Mouse (Mus musculus) midbrain, embryonic 15.5 days (tissue): ENCODE measurements at regions not wholly inside any gene's neighbourhood (a gene's known extent, or its start where the extent isn't known, plus 50 kb on each side); places are given as distances from the start of the nearest gene placed in this dataset.
"Not testable (repeated sequence)": the region's sequence is repeated elsewhere in the genome, so short reads cannot be mapped to it uniquely, and the experiment has no call there.

Experiments
- ATAC-seq: fragments of 200-750 bp; cut with Nextera tagmentation; replicated peaks from 2 replicates; pipeline ENCODE4 v1.8.0; 2017; ENCODE audit warnings: moderate TSS enrichment
- H3K27ac ChIP-seq: fragments of 300-500 bp; sonication (generic); 2 replicates; pipeline ENCODE4 v1.5.1; 2015; ENCODE audit warnings: mild to moderate bottlenecking, inconsistent platforms
- H3K27me3 ChIP-seq: fragments of 300-500 bp; sonication (generic); replicated peaks from 2 replicates; pipeline ENCODE4 v1.6.1; 2015; ENCODE audit warnings: inconsistent platforms
- H3K36me3 ChIP-seq: fragments of 300-500 bp; sonication (generic); replicated peaks from 2 replicates; pipeline ENCODE4 v1.6.1; 2015; ENCODE audit warnings: inconsistent platforms
- H3K4me1 ChIP-seq: fragments of 300-500 bp; sonication (generic); 2 replicates; pipeline ENCODE4 v1.6.1; 2015; ENCODE audit warnings: inconsistent platforms
- H3K4me2 ChIP-seq: fragments of 300-500 bp; sonication (generic); 2 replicates; pipeline ENCODE4 v1.6.1; 2015; ENCODE audit warnings: inconsistent platforms, mild to moderate bottlenecking, moderate library complexity
- H3K4me3 ChIP-seq: fragments of 300-500 bp; sonication (generic); 2 replicates; pipeline ENCODE4 v1.5.1; 2015; ENCODE audit warnings: mild to moderate bottlenecking, inconsistent platforms
- H3K9ac ChIP-seq: fragments of 300-500 bp; sonication (generic); 2 replicates; pipeline ENCODE4 v1.6.1; 2015; ENCODE audit warnings: mild to moderate bottlenecking, inconsistent platforms
- H3K9me3 ChIP-seq: fragments of 300-500 bp; sonication (generic); 2 replicates; pipeline ENCODE4 v1.6.1; 2016; ENCODE audit warnings: inconsistent platforms
- WGBS: fragments of 180-500 bp; shearing (Covaris S2); methylation state at CpG from one replicate; pipeline ENCODE4 v1.1.7; 2015; ENCODE audit warnings: mixed read lengths; 5-methylcytosine and 5-hydroxymethylcytosine counted together

- H3K4me1 ChIP-seq, result no peaks in the 10 kb centered on the region
- H3K9me3 ChIP-seq, result no peaks in the 10 kb centered on the region
- no peaks in the 10 kb centered on the region for H3K27me3 ChIP-seq
- no peak overlapping the region for H3K4me2 ChIP-seq
- no peaks in the 10 kb centered on the region for H3K36me3 ChIP-seq
- no peak overlapping the region for H3K9ac ChIP-seq
- no peak overlapping the region for H3K27ac ChIP-seq
- no peak for ATAC-seq
- H3K4me3 ChIP-seq, result no peak overlapping the region
These were observed 1442.4 kb upstream of the Tacstd2 start for GRCm38 (mm10) chr6:68977959-68978358.

- H3K9ac ChIP-seq, result no peak overlapping the region
- H3K36me3 ChIP-seq, result no peaks in the 10 kb centered on the region
- no peak overlapping the region for H3K4me3 ChIP-seq
- H3K9me3 ChIP-seq, result no peaks in the 10 kb centered on the region
- H3K27ac ChIP-seq, result no peak overlapping the region
- no peaks in the 10 kb centered on the region for H3K27me3 ChIP-seq
- no peaks in the 10 kb centered on the region for H3K4me1 ChIP-seq
- no peak for ATAC-seq
- no peak overlapping the region for H3K4me2 ChIP-seq
These were observed 1428.4 kb upstream of the Tacstd2 start for GRCm38 (mm10) chr6:68964012-68964411.

GRCm38 (mm10) chr6:68938104-68938503, 1402.5 kb upstream of the Tacstd2 start:
- H3K27me3 ChIP-seq, ATAC-seq, H3K4me3 ChIP-seq, H3K9me3 ChIP-seq, H3K9ac ChIP-seq, H3K4me2 ChIP-seq, H3K27ac ChIP-seq, H3K4me1 ChIP-seq, H3K36me3 ChIP-seq: not testable (repeated sequence)

GRCm38 (mm10) chr6:68931860-68932259, 1396.3 kb upstream of the Tacstd2 start:
- H3K9me3 ChIP-seq, H3K4me1 ChIP-seq, H3K4me3 ChIP-seq, H3K27ac ChIP-seq, H3K9ac ChIP-seq, H3K4me2 ChIP-seq, H3K36me3 ChIP-seq, H3K27me3 ChIP-seq, ATAC-seq: not testable (repeated sequence)

- Histone ChIP-seq H3K9ac (no peak overlapping the region), H3K4me1 (no peaks in the 10 kb centered on the region), H3K9me3 (no peaks in the 10 kb centered on the region), H3K27ac (no peak overlapping the region), H3K4me3 (no peak overlapping the region), H3K4me2 (no peak overlapping the region), H3K36me3 (no peaks in the 10 kb centered on the region), H3K27me3 (no peaks in the 10 kb centered on the region)
- ATAC-seq, result no peak
These were observed 1379.9 kb upstream of the Tacstd2 start for GRCm38 (mm10) chr6:68915536-68915935.

- WGBS, result 94% methylated on average over 1 of the region's 1 CpGs
- no peaks in the 10 kb centered on the region for H3K27me3 ChIP-seq
- H3K27ac ChIP-seq, result no peak overlapping the region
- H3K9me3 ChIP-seq, result no peaks in the 10 kb centered on the region
- no peak overlapping the region for H3K4me3 ChIP-seq
- H3K4me2 ChIP-seq, result no peak overlapping the region
- no peaks in the 10 kb centered on the region for H3K4me1 ChIP-seq
- no peak overlapping the region for H3K9ac ChIP-seq
- no peak for ATAC-seq
- no peaks in the 10 kb centered on the region for H3K36me3 ChIP-seq
These were observed 1348.5 kb upstream of the Tacstd2 start for GRCm38 (mm10) chr6:68884130-68884529.

GRCm38 (mm10) chr6:68852761-68853160, 1317.2 kb upstream of the Tacstd2 start:
- H3K4me3 ChIP-seq, H3K4me1 ChIP-seq, H3K4me2 ChIP-seq, H3K27me3 ChIP-seq, H3K9ac ChIP-seq, ATAC-seq, H3K9me3 ChIP-seq, H3K36me3 ChIP-seq, H3K27ac ChIP-seq: not testable (repeated sequence)

GRCm38 (mm10) chr6:68852286-68852685, 1316.7 kb upstream of the Tacstd2 start:
- no peak for ATAC-seq

GRCm38 (mm10) chr6:68835186-68835585, 1299.6 kb upstream of the Tacstd2 start:
- Histone ChIP-seq H3K4me3 (no peak overlapping the region), H3K9me3 (no peaks in the 10 kb centered on the region), H3K4me1 (no peaks in the 10 kb centered on the region), H3K4me2 (no peak overlapping the region), H3K9ac (no peak overlapping the region), H3K27ac (no peak overlapping the region), H3K36me3 (no peaks in the 10 kb centered on the region), H3K27me3 (no peaks in the 10 kb centered on the region)
- no peak for ATAC-seq
- WGBS, result 64% methylated on average over 1 of the region's 1 CpGs

More at GRCm38 (mm10) chr6:68852286-68852685, 1316.7 kb upstream of the Tacstd2 start:
- Histone ChIP-seq H3K4me1 (no peaks in the 10 kb centered on the region), H3K36me3 (no peaks in the 10 kb centered on the region), H3K4me3 (no peak overlapping the region), H3K27ac (no peak overlapping the region), H3K9me3 (no peaks in the 10 kb centered on the region), H3K4me2 (no peak overlapping the region), H3K27me3 (no peaks in the 10 kb centered on the region), H3K9ac (no peak overlapping the region)
- 92% methylated on average over 2 of the region's 2 CpGs for WGBS

GRCm38 (mm10) chr6:68834633-68835032, 1299.0 kb upstream of the Tacstd2 start:
- Histone ChIP-seq H3K9me3 (no peaks in the 10 kb centered on the region), H3K36me3 (no peaks in the 10 kb centered on the region), H3K27me3 (no peaks in the 10 kb centered on the region), H3K9ac (no peak overlapping the region), H3K4me3 (no peak overlapping the region), H3K4me1 (no peaks in the 10 kb centered on the region), H3K4me2 (no peak overlapping the region), H3K27ac (no peak overlapping the region)
- no peak for ATAC-seq
- 79% methylated on average over 4 of the region's 4 CpGs for WGBS

GRCm38 (mm10) chr6:68828460-68828859, 1292.9 kb upstream of the Tacstd2 start:
- not testable (repeated sequence) for H3K36me3 ChIP-seq

GRCm38 (mm10) chr6:68813346-68813745, 1277.8 kb upstream of the Tacstd2 start:
- Histone ChIP-seq H3K4me3 (no peak overlapping the region), H3K9ac (no peak overlapping the region), H3K27ac (no peak overlapping the region), H3K36me3 (no peaks in the 10 kb centered on the region), H3K4me2 (no peak overlapping the region), H3K9me3 (no peaks in the 10 kb centered on the region), H3K27me3 (no peaks in the 10 kb centered on the region), H3K4me1 (no peaks in the 10 kb centered on the region)
- no peak for ATAC-seq
- 81% methylated on average over 3 of the region's 3 CpGs for WGBS

More at GRCm38 (mm10) chr6:68828460-68828859, 1292.9 kb upstream of the Tacstd2 start:
- not testable (repeated sequence) for H3K4me3 ChIP-seq, H3K9ac ChIP-seq, H3K27ac ChIP-seq, H3K4me1 ChIP-seq, H3K4me2 ChIP-seq, ATAC-seq, H3K27me3 ChIP-seq, H3K9me3 ChIP-seq
- WGBS, result 89% methylated on average over 1 of the region's 1 CpGs

- H3K4me1 ChIP-seq, H3K27ac ChIP-seq, H3K4me2 ChIP-seq, H3K36me3 ChIP-seq, H3K4me3 ChIP-seq, H3K27me3 ChIP-seq, H3K9me3 ChIP-seq, ATAC-seq, H3K9ac ChIP-seq: not testable (repeated sequence)
- 93% methylated on average over 19 of the region's 19 CpGs for WGBS
These were observed 1263.6 kb upstream of the Tacstd2 start for GRCm38 (mm10) chr6:68799205-68799604.

GRCm38 (mm10) chr6:68771507-68771906, 1235.9 kb upstream of the Tacstd2 start:
- Histone ChIP-seq H3K27me3 (no peaks in the 10 kb centered on the region), H3K4me2 (no peak overlapping the region), H3K27ac (no peak overlapping the region), H3K4me3 (no peak overlapping the region), H3K9me3 (no peaks in the 10 kb centered on the region), H3K9ac (no peak overlapping the region), H3K36me3 (no peaks in the 10 kb centered on the region), H3K4me1 (no peaks in the 10 kb centered on the region)
- ATAC-seq, result no peak
- WGBS, result 78% methylated on average over 2 of the region's 2 CpGs
